Mouse (Mus musculus) G1E-ER4 (cell line): Measurements from ENCODE around the gene Ccdc9b. TPM values are rescaled to one million over a fixed set of nuclear protein-coding genes. Genes with fewer than 3 reads are reported as not detected.

Experiments
- GATA1 ChIP-seq: IDR thresholded peaks from one replicate; pipeline ENCODE4 v1.8.0; 2012; ENCODE audit warnings: low read length, inconsistent platforms
- polyA plus RNA-seq: library from polyadenylated mRNA; stranded (reverse); fragments of >175 nt; gene quantifications from 2 replicates; pipeline ENCODE4 v1.2.3, GENCODE M21; 2012

Ccdc9b gene
- polyA plus RNA-seq, 1 experiment, result 0.03 TPM

DNA sequence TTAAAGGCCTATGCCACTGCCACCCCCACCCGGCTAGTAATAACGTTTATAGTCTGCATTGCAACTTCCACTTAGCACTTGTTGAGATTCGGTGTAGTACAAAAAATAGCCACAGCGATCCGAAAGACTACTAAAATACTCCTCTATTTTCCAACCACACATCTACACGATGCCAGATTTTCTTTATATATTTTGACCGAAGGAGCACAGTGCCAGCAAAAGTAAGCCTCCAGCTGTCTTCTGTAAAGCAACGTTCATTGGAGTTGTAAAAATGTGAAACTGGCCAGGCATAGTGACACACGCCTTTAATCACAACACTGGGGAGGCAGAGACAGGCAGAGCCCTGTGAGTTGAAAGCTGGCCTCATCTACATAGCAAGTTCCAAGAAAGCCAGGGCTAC is 21.3 kb downstream of the Ccdc9b start:
- no peak for TF ChIP-seq GATA1

DNA sequence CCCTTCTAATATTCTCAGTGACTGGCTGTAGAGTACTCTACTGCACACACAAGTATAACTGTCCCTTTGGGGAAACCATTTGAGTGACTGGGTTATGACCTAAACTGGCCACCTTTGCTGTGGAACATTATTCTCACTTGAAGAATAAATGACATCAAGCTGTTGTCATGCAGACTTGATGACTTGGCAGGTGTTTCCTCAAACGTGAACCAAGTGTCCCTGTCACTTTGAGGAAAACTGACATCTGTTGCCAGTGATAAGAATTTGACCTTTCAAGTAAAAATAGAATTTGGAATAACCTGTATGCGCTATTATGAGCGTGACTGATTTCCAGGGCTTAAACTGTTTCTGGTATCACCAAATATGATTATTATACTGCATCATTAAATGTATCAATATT is 22.1 kb downstream of the Ccdc9b start:
- TF ChIP-seq GATA1, result no peak

DNA sequence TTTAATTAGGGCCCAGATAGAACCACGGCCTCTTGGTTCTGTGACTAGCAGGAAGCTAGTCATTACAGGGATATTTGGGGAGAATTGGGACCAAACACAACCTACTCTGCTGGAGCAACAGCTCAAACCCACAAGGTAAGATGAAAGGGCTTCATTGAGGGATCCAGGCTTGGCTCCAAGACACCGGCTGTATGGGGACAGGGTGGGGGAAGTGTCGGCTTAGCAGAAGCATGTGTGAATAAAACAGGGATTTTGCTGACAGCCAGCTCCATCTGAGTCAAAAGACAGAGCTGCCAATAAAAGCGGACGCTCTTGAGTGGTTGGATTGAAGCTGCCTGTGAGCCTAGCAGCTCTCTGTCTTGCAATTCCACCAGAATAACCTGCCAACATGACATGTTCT is 29.1 kb downstream of the Ccdc9b start:
- no peak for TF ChIP-seq GATA1

DNA sequence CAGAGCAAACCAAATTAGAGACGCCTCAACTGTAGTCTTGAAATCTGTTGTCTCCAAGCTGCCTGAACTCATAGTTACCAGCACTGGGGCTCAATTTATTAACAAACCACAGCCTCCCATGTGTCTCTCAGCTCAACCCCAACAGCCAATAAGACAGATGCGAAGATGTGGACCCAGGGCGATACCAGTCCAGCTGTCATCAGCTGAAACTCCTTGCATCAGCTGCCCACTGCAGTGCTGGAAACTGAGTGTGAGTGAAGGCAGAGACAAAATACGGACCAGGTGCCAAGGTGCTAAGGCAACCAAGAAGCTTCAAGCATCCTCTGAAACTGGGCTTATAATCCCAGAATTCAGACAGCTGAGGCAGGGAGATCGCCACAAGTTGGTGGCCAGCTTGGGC is 30.5 kb downstream of the Ccdc9b start:
- TF ChIP-seq GATA1, result no peak

DNA sequence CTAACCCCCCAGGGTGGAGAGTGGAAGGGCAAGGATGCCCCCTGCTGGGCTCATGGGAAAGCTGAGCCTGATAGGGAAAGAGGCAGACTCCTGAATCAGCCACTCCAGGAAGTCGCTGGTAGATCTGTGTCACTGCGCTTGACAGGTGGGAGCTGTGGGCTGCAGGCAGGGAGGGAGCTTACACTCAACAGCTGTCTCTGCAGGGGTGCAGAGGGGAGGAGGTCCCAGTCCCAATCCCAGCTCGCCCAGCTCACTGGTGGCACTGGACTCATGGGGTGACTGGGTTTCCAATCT is 31.9 kb downstream of the Ccdc9b start:
- TF ChIP-seq GATA1, result no peak

DNA sequence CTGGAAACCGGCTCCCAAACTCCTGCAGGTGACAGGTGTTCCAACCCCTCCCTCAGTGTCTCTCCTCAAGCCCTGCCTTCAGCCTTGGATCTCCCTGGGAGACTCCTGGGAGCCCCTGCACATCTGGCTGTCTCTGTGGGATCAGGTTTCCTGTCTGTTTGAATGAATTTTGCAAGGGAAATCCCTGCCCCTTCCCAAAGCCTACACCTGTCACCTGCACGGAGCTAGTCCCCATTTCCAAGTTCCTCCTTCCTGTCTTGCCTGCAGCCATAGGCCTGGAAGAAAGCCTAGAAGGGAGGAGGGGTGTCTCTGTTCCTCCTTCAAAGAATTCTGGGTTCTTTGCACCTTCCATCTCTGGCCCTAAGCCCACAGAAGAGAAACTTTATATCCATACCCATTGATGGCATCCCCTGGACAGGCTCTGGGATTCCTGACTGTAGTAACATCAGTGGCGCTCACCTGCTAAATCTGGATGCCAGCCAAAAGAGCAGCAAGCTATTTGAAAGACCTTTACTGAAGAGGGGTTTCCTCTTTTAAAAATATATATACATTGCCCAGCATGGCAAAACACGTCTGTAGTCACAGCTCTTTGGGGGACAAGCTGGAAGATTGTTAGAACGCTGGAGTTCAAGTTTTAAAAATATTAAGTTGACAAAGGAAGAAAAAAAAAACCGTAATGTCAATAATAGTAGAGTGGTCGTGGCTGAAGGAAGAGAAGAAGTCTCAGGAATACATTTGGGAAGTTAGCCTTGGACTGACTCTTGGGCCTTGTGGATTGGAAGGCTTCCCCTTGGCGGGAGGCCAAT is 32.4 kb downstream of the Ccdc9b start:
- no peak for TF ChIP-seq GATA1

DNA sequence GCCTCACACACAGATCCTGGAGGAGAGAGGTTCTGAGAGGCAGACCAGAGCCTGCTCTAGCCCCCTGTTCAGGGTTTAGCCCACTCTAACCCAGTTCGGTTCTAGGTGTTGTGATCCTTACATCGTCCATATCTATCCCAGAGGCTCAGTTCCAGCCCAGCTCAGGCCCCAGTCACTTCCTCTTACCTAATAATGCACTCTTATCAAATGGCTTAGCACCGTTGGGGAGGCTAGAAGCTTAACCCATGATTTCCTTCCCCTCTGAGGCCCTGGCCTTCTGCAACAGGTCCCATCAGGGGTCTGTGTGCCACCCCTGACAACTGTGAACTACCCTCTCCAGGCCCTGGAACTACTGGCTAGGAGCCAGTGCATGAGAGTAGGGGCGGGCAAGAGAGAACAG is 33.3 kb downstream of the Ccdc9b start:
- TF ChIP-seq GATA1, result no peak

DNA sequence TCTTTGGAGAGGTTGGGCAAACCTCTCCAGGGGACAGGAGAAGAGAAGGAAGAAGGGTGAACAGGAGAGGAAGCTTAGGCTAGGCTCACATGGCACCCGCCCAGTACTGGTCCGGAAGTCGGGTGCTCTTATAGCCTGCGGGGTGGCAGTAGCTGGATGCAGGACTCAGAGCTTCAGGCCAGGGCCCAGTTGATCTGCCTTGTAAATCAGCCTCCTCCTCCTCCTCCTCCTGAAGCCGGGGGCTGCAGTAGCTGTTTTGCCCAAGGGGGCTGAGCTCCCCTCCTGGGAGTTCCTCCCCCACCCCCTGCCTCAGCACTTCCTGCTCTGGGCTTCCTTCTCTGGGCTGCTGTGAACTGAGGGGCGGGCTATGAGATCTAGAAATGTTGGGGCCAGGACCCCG is 34.1 kb downstream of the Ccdc9b start, which contains the start of gene Plcb2:
Plcb2 (minus strand) TSS at position 102 of the 400 bp plus-strand sequence.
- TF ChIP-seq GATA1, result no peak

DNA sequence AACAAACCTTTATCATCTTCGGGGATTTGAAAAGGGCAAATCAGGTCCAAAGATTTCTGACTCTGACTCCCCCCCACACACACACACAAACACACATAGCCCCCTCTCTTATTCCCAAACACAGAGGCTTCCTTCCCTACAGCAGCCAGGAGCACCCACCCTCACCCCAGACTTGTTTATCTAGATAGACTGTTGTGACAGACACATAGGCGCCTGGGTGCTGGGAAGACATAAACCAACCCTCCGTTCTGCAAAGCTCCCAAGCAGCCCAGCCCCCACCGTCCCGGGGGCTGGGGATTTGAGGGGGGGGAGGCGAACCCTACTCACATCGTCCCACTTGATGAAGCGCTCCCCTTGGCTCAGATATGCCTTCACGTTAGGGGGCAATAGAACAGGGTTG is 34.5 kb downstream of the Ccdc9b start:
- no peak for TF ChIP-seq GATA1

DNA sequence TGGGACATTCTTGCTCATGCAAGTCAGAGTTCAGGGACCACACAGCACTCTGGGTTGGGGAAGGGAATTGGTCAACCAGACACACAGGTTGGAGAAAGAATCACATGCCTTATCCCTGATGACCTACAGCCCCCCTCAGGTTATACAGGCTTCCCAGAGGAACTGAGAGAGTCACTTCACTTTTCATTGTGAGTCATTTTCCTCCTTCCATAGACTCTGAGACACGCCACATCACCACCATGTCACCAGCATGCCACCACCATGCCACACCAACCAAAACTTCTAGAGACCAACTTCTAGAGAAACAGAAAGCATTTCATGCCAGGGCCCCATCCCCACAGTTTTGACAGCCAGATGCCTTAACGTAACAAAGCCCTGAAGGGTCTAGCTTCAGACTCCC is 35.6 kb downstream of the Ccdc9b start:
- TF ChIP-seq GATA1, result no peak

DNA sequence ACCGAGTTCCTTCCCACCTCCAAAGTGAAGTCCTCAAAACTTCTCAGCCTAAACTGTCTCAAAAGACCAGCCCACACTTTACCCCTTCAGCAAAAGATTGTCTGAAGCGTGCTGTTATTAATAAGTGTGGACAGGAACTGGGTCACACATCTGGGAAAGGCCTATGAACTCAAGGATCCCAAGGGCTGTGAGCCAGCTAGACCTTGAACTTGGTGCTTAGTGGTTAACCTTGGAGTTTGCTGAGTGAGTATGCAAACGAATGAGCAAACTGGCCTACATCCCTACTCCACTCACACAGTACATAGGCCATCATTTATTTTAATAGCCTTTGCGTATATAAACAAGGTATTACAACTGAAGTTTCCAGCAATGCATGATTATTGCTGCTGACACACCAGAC is 37.0 kb downstream of the Ccdc9b start:
- no peak for TF ChIP-seq GATA1

DNA sequence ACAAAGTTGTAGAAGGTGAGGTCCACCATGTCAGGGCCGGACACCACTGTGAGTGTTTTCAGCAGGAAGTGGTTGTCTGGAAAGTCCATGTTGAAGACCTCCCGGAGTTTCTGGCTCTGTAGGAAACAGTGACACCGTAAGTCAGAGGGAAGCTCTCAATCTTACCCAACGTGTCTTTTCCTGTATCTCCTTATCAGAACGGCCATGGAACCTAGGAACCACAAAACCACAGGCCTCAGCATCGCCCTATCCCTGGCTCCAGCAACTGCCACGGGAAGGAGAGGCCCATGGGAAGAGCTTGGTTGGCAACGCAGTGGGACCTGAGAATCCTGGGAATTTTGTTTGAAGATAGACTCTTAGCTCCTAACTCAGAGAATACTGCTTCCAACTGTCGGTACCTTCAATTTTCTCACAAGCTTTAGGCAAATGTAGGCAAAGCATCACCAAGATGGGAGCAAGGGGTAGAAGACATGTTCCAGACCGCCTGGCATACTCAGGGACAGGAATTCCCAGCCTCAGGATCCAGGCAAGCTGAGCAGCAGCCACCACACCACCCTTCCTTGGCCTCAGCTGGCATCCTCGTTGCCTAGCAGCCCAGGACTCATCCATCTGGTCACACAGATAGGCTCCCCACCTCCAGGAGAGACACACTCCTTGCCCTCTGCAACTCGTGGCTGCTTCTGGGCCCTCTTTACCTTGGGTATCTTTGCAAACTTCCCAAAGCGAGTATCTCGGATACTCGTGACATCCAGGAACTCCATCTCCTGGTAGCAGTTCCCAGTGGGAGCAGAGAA is 38.6 kb downstream of the Ccdc9b start:
- peak; percentile 26 for TF ChIP-seq GATA1

DNA sequence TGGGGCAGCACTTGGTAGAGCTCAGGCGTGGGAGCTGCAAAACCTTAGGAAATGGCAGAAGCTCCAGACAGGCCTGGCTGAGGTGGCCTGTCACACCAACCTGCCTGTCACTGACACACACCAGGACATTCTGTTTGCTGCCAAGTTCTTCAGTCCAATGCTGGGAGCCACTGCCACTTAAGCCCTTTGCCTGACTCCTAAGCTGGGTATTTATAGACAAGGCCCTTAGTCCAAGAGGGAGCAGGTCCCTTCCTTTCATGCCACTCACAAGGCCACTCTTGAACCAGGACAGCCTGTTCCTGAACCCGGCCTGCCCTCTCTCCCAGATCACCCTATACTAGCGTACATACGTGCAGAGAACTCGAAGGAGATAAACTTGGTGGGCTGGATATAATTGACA is 45.8 kb downstream of the Ccdc9b start:
- TF ChIP-seq GATA1, result no peak

DNA sequence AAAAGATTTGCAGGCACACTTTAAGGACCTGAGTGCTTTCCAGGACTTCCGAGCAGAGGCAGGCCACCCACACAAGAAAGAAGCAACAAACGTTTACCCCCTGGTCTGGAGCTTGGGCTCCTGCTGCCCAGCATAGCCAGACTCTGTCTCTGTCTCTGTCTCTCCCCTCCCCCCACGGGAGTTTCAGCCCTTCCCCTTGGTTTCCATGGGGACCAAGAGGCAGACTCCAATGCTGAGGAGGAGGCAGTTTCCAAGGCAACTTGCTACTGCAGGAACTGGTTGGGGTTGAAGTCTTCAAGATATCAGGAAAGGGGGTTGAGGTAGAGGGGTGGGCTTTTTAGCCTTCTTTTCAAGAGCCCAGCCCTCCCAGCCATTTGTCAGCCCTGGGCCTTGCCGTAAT is 48.2 kb downstream of the Ccdc9b start:
- no peak for TF ChIP-seq GATA1

DNA sequence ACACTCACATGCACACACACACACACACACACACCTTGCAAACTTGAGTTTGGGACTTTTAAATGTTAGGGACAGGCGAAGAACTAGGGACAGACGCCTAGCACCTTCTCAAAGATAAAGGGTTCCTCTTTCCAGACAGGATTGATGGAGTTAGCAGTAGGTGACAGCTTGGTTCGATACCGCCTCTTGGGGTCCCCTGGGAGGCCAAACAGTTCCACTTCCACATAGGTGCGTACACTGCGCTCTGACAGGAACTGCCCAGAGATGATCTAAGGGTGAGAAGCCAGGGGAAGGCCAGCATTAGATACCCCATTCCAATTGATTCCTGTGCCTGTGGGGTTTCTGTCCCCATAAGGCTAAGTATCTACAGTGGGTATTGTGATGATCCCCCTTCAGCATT is 48.8 kb downstream of the Ccdc9b start:
- no peak for TF ChIP-seq GATA1

DNA sequence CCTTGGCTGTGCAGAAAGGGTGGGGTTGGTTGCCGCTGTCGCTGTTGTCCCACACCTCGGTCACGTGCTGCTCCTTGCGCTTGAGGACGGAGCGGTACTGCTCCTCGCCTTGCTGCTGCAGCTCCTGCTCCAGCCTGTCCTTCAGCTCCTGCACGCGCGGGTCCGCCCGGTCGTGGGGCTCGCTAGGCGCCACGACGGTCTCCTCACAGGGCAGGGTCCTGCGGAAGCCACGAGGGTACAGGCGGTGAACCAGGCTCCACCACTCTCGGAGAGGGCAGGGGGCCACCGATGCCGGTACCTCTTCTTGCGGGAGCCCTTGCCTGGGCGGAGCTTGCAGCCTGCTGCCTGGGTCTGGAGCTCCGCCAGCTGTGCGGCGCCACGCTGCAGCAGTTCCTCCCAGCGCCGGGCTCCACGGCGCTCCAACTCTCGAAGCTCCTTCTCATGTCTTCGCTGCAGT is 51.4 kb downstream of the Ccdc9b start:
- TF ChIP-seq GATA1, result no peak
